Comparison of ENCODE assay signal across 23 mouse cellular contexts in genomic region chr4:62777436-62777835, GRCm38 (mm10).
DNase-seq lines count a peak whose midpoint lies in the region; ATAC-seq and TF ChIP-seq lines count a peak whose summit lies in the region.
"Had no signal": no experiment of that assay in that cellular context is flagged by ENCODE, and none has a peak within 500 bp of the region (broad histone marks: within the 10 kb centered on the region; RNA-seq: fewer than 3 reads in every experiment).

No protein-coding gene starts in this region.

- H3K4me1 ChIP-seq in forebrain, embryonic 10.5 days: peaks cover 13% of the 10 kb centered on the region
- H3K4me1 ChIP-seq in forebrain, embryonic 13.5 days: 0 out of 2 replicates have a peak, but pooled peaks cover 7% of the 10 kb centered on the region
- peaks cover 24% of the 10 kb centered on the region for H3K4me1 ChIP-seq in liver, adult 2 months (ENCODE audit: control insufficient read depth, insufficient read depth, low read length)
- H3K4me1 ChIP-seq in liver, embryonic 12.5 days: no peaks in the 10 kb centered on the region
- peaks cover 12% of the 10 kb centered on the region for H3K4me1 ChIP-seq in brown adipose tissue, adult 24 weeks (ENCODE audit: control insufficient read depth, insufficient read depth, insufficient read length, low read length)

- H3K4me3 ChIP-seq in forebrain, embryonic 10.5 days: no peak overlapping the region
- H3K4me3 ChIP-seq in forebrain, embryonic 13.5 days: no peak overlapping the region
- no peak overlapping the region for H3K4me3 ChIP-seq in liver, adult 2 months (ENCODE audit: insufficient read depth, low read depth, low read length)
- no peak overlapping the region for H3K4me3 ChIP-seq in liver, embryonic 12.5 days
- H3K4me3 ChIP-seq in brown adipose tissue, adult 24 weeks (ENCODE audit: insufficient read depth, low read depth, low read length): no peak overlapping the region
- H3K4me3 ChIP-seq: forebrain, embryonic 15.5 days; heart, embryonic 12.5 days; heart, embryonic 15.5 days; hindbrain, embryonic 12.5 days; hindbrain, embryonic 15.5 days had no signal

- no peaks in the 10 kb centered on the region for H3K9me3 ChIP-seq in forebrain, embryonic 10.5 days
- H3K9me3 ChIP-seq in forebrain, embryonic 13.5 days (replicated peaks): no peaks in the 10 kb centered on the region
- no peaks in the 10 kb centered on the region for H3K9me3 ChIP-seq in liver, embryonic 12.5 days (replicated peaks)
- H3K9me3 ChIP-seq: forebrain, embryonic 15.5 days; heart, embryonic 12.5 days; heart, embryonic 15.5 days; hindbrain, embryonic 12.5 days; hindbrain, embryonic 15.5 days had no signal

- no peak for ATAC-seq in forebrain, embryonic 13.5 days
- no peak for ATAC-seq in liver, embryonic 12.5 days
- ATAC-seq: activated CD4-positive, CD25-positive, alpha-beta regulatory T cell, adult 4 months; forebrain, embryonic 15.5 days; intestine, postnatal 0 days had no signal

- DNase-seq in adrenal gland, adult 2 months: peak; percentile 35
- no peak for DNase-seq in adrenal gland, postnatal 25 days
- DNase-seq in forebrain, embryonic 10.5 days (ENCODE audit: extremely low spot score, low spot score): no peak
- peak; percentile 73 for DNase-seq in liver, adult 2 months (ENCODE audit: extremely low read depth, low read depth, low spot score)
- no peak for DNase-seq in frontal cortex, postnatal 10 days (ENCODE audit: low spot score in 2 of 2)
- DNase-seq: cerebellum, adult 18-20 months; cerebellum, adult 9-10 months; cerebellum, postnatal 14 days; gastrocnemius, postnatal 14 days; heart, adult 18-20 months; heart, postnatal 10 days; heart, postnatal 36 days; kidney, adult 8-10 months had no signal

- H3K27ac ChIP-seq in forebrain, embryonic 10.5 days: 0 out of 2 replicates have a peak overlapping the region, but pooled peaks have one; percentile 11
- H3K27ac ChIP-seq in forebrain, embryonic 13.5 days: no peak overlapping the region
- peak overlapping the region; percentile 92 for H3K27ac ChIP-seq in liver, adult 2 months (replicated peaks; ENCODE audit: insufficient read depth, low read depth, low read length)
- no peak overlapping the region for H3K27ac ChIP-seq in liver, embryonic 12.5 days
- H3K27ac ChIP-seq in brown adipose tissue, adult 24 weeks (replicated peaks; ENCODE audit: low read depth, low read length): peak overlapping the region; percentile 93
- H3K27ac ChIP-seq: forebrain, embryonic 15.5 days; heart, embryonic 15.5 days; hindbrain, embryonic 12.5 days; hindbrain, embryonic 15.5 days had no signal

- H3K27me3 ChIP-seq in forebrain, embryonic 10.5 days (ENCODE audit: poor library complexity, severe bottlenecking): peaks cover 17% of the 10 kb centered on the region
- peaks cover 15% of the 10 kb centered on the region for H3K27me3 ChIP-seq in forebrain, embryonic 13.5 days
- H3K27me3 ChIP-seq in liver, adult 2 months (ENCODE audit: control insufficient read depth, insufficient read depth, low read length): no peaks in the 10 kb centered on the region
- peaks cover 24% of the 10 kb centered on the region for H3K27me3 ChIP-seq in liver, embryonic 12.5 days (replicated peaks)
- H3K27me3 ChIP-seq: hindbrain, embryonic 15.5 days had no signal

- no peak for TF ChIP-seq POLR2A in liver, adult 2 months (IDR thresholded peaks at IDR 0.05; ENCODE audit: extremely low read depth, insufficient read depth, low read length)

- no peaks in the 10 kb centered on the region for H3K79me2 ChIP-seq in liver, adult 2 months (ENCODE audit: control insufficient read depth, insufficient read depth, low read length)

- WGBS in forebrain, embryonic 10.5 days: 86% methylated on average over 7 of the region's 7 CpGs
- 79% methylated on average over 7 of the region's 7 CpGs for WGBS in forebrain, embryonic 13.5 days
- WGBS in liver, adult 2 months: 35% methylated on average over 7 of the region's 7 CpGs
- WGBS in liver, embryonic 12.5 days (ENCODE audit: insufficient replicate concordance): 57% methylated on average over 7 of the region's 7 CpGs

- no peak for TF ChIP-seq CTCF in liver, adult 2 months (IDR thresholded peaks at IDR 0.05; ENCODE audit: low read depth, low read length)

- H3K4me2 ChIP-seq in forebrain, embryonic 13.5 days: no peak overlapping the region
- H3K4me2 ChIP-seq in liver, embryonic 12.5 days: no peak overlapping the region
- H3K4me2 ChIP-seq: forebrain, embryonic 15.5 days; heart, embryonic 12.5 days; heart, embryonic 15.5 days; hindbrain, embryonic 12.5 days; hindbrain, embryonic 15.5 days had no signal

- no peak overlapping the region for H3K9ac ChIP-seq in forebrain, embryonic 13.5 days
- no peak overlapping the region; the same call in 1 of the 2 replicates for H3K9ac ChIP-seq in liver, adult 2 months (ENCODE audit: low read depth, low read length)
- no peak overlapping the region for H3K9ac ChIP-seq in liver, embryonic 12.5 days
- H3K9ac ChIP-seq: forebrain, embryonic 15.5 days; heart, embryonic 12.5 days; heart, embryonic 15.5 days; hindbrain, embryonic 12.5 days; hindbrain, embryonic 15.5 days had no signal

- H3K36me3 ChIP-seq in forebrain, embryonic 10.5 days (replicated peaks): no peaks in the 10 kb centered on the region
- no peaks in the 10 kb centered on the region for H3K36me3 ChIP-seq in forebrain, embryonic 13.5 days (ENCODE audit: poor library complexity, severe bottlenecking)
- H3K36me3 ChIP-seq in liver, adult 2 months (ENCODE audit: control insufficient read depth, insufficient read depth, low read length): no peaks in the 10 kb centered on the region
- no peaks in the 10 kb centered on the region for H3K36me3 ChIP-seq in liver, embryonic 12.5 days
- H3K36me3 ChIP-seq: forebrain, embryonic 15.5 days; heart, embryonic 12.5 days; heart, embryonic 15.5 days; hindbrain, embryonic 12.5 days; hindbrain, embryonic 15.5 days had no signal

Comparison
In these comparisons a context has a peak if more than half of its experiments do, and no peak if none do; other contexts are left out.
1. DNase-seq: peak in adrenal gland, adult 2 months (single experiment) and liver, adult 2 months (single experiment); none in adrenal gland, postnatal 25 days (single experiment), forebrain, embryonic 10.5 days (single experiment) and frontal cortex, postnatal 10 days (0 of 2).
2. H3K27ac ChIP-seq: peak in forebrain, embryonic 10.5 days (single experiment), liver, adult 2 months (single experiment) and brown adipose tissue, adult 24 weeks (single experiment); none in forebrain, embryonic 13.5 days (single experiment) and liver, embryonic 12.5 days (single experiment).